Mouse (Mus musculus): ENCODE data around the gene Stmn1.

The Stmn1 gene

GRCm38 (mm10) chr4:134517719-134518118, 49.6 kb downstream of the Stmn1 start:
- DNase-seq: no peak

- no peak for DNase-seq
Observed at GRCm38 (mm10) chr4:134518541-134518940, 50.4 kb downstream of the Stmn1 start.

GRCm38 (mm10) chr4:134519281-134519680, 51.2 kb downstream of the Stmn1 start:
- DNase-seq: no peak
